In genomic region chr8:107946888-107947287, GRCm38 (mm10) we compare ENCODE assay signal across 19 mouse cellular contexts. TPM values are rescaled to one million over a fixed set of nuclear protein-coding genes. Genes with fewer than 3 reads are reported as not detected.
DNase-seq lines count a peak whose midpoint lies in the region; ATAC-seq and TF ChIP-seq lines count a peak whose summit lies in the region.
"Had no signal": no experiment of that assay in that cellular context is flagged by ENCODE, and none has a peak within 500 bp of the region (broad histone marks: within the 10 kb centered on the region; RNA-seq: fewer than 3 reads in every experiment).

No protein-coding gene starts in this region.

- TF ChIP-seq CTCF in forebrain, postnatal 0 days (IDR thresholded peaks at IDR 0.05; ENCODE audit: low read depth): no peak

- no peaks in the 10 kb centered on the region for H3K36me3 ChIP-seq in forebrain, embryonic 13.5 days (ENCODE audit: poor library complexity, severe bottlenecking)
- H3K36me3 ChIP-seq in forebrain, postnatal 0 days (ENCODE audit: insufficient read depth): no peaks in the 10 kb centered on the region
- no peaks in the 10 kb centered on the region for H3K36me3 ChIP-seq in midbrain, embryonic 13.5 days
- no peaks in the 10 kb centered on the region for H3K36me3 ChIP-seq in midbrain, embryonic 10.5 days
- H3K36me3 ChIP-seq in limb, embryonic 11.5 days (ENCODE audit: control insufficient read depth, insufficient read depth, low read length): no peaks in the 10 kb centered on the region
- no peaks in the 10 kb centered on the region for H3K36me3 ChIP-seq in neural tube, embryonic 14.5 days (ENCODE audit: control insufficient read depth, insufficient read depth, low read length)
- H3K36me3 ChIP-seq: heart, embryonic 10.5 days had no signal

- no peak for ATAC-seq in forebrain, embryonic 13.5 days
- ATAC-seq in forebrain, postnatal 0 days: no peak
- ATAC-seq in midbrain, embryonic 13.5 days: no peak
- no peak for ATAC-seq in limb, embryonic 11.5 days (ENCODE audit: insufficient number of reproducible peaks, low FRiP score, low TSS enrichment, low read depth)
- no peak for ATAC-seq in neural tube, embryonic 14.5 days (ENCODE audit: low read depth)

- no peak for DNase-seq in forebrain, postnatal 0 days
- DNase-seq in midbrain, embryonic 10.5 days (ENCODE audit: low spot score): no peak
- no peak for DNase-seq in limb, embryonic 11.5 days (ENCODE audit: low spot score)
- DNase-seq in adrenal gland, postnatal 10 days: no peak
- DNase-seq in urinary bladder, adult 18-20 months (ENCODE audit: low spot score in 2 of 2): no peak
- DNase-seq: cerebellum, postnatal 25 days; gastrocnemius, postnatal 25 days; heart, postnatal 36 days; kidney, adult 18-20 months; kidney, postnatal 4 days; liver; lung, adult 2 months; spleen, adult 18-20 months; thymus, postnatal 25 days had no signal

- H3K9me3 ChIP-seq in forebrain, embryonic 13.5 days (replicated peaks): no peaks in the 10 kb centered on the region
- no peaks in the 10 kb centered on the region for H3K9me3 ChIP-seq in forebrain, postnatal 0 days (ENCODE audit: low read length)
- H3K9me3 ChIP-seq in midbrain, embryonic 13.5 days: no peaks in the 10 kb centered on the region
- H3K9me3 ChIP-seq in midbrain, embryonic 10.5 days (replicated peaks): no peaks in the 10 kb centered on the region
- no peaks in the 10 kb centered on the region for H3K9me3 ChIP-seq in limb, embryonic 11.5 days (ENCODE audit: control insufficient read depth, low read length)
- H3K9me3 ChIP-seq in neural tube, embryonic 14.5 days (ENCODE audit: control insufficient read depth, low read length): no peaks in the 10 kb centered on the region
- H3K9me3 ChIP-seq: heart, embryonic 10.5 days had no signal

- 54% methylated on average over 5 of the region's 5 CpGs for WGBS in forebrain, embryonic 13.5 days
- 48% methylated on average over 5 of the region's 5 CpGs for WGBS in forebrain, postnatal 0 days
- WGBS in midbrain, embryonic 13.5 days: 65% methylated on average over 5 of the region's 5 CpGs
- WGBS in midbrain, embryonic 10.5 days: 75% methylated on average over 5 of the region's 5 CpGs
- WGBS in limb, embryonic 11.5 days: 68% methylated on average over 5 of the region's 5 CpGs
- 54% methylated on average over 5 of the region's 5 CpGs for WGBS in neural tube, embryonic 14.5 days

- peaks cover 45% of the 10 kb centered on the region for H3K4me1 ChIP-seq in forebrain, embryonic 13.5 days
- H3K4me1 ChIP-seq in forebrain, postnatal 0 days (ENCODE audit: insufficient read depth): peaks cover 10% of the 10 kb centered on the region; the same call in 1 of the 2 replicates
- H3K4me1 ChIP-seq in midbrain, embryonic 13.5 days (replicated peaks): peaks cover 69% of the 10 kb centered on the region
- peaks cover 52% of the 10 kb centered on the region for H3K4me1 ChIP-seq in midbrain, embryonic 10.5 days
- H3K4me1 ChIP-seq in limb, embryonic 11.5 days (ENCODE audit: control insufficient read depth, insufficient read depth, low read length): peaks cover 48% of the 10 kb centered on the region
- peaks cover 15% of the 10 kb centered on the region; the same call in 1 of the 2 replicates for H3K4me1 ChIP-seq in neural tube, embryonic 14.5 days (ENCODE audit: control insufficient read depth, insufficient read depth, low read length)

- H3K27me3 ChIP-seq in forebrain, embryonic 13.5 days: peaks cover 41% of the 10 kb centered on the region
- peaks cover 21% of the 10 kb centered on the region; the same call in 1 of the 2 replicates for H3K27me3 ChIP-seq in forebrain, postnatal 0 days (ENCODE audit: insufficient read depth, low read length)
- H3K27me3 ChIP-seq in midbrain, embryonic 13.5 days: peaks cover 11% of the 10 kb centered on the region; the same call in 1 of the 2 replicates
- H3K27me3 ChIP-seq in midbrain, embryonic 10.5 days (ENCODE audit: low read depth, poor library complexity, severe bottlenecking): peaks cover 56% of the 10 kb centered on the region
- H3K27me3 ChIP-seq in limb, embryonic 11.5 days (ENCODE audit: control insufficient read depth, insufficient read depth, low read length): peaks cover 6% of the 10 kb centered on the region; the same call in 1 of the 2 replicates
- H3K27me3 ChIP-seq in neural tube, embryonic 14.5 days (ENCODE audit: control insufficient read depth, insufficient read depth, low read length): no peaks in the 10 kb centered on the region
- H3K27me3 ChIP-seq: CH12.LX had no signal

- H3K4me3 ChIP-seq in forebrain, embryonic 13.5 days: no peak overlapping the region
- no peak overlapping the region for H3K4me3 ChIP-seq in forebrain, postnatal 0 days (ENCODE audit: low read depth, low read length)
- no peak overlapping the region for H3K4me3 ChIP-seq in midbrain, embryonic 13.5 days (replicated peaks)
- no peak overlapping the region for H3K4me3 ChIP-seq in midbrain, embryonic 10.5 days
- no peak overlapping the region for H3K4me3 ChIP-seq in limb, embryonic 11.5 days (ENCODE audit: low read depth, low read length)
- no peak overlapping the region for H3K4me3 ChIP-seq in neural tube, embryonic 14.5 days (ENCODE audit: low read depth, low read length)
- H3K4me3 ChIP-seq: heart, embryonic 10.5 days had no signal

- H3K9ac ChIP-seq in forebrain, embryonic 13.5 days: no peak overlapping the region
- H3K9ac ChIP-seq in forebrain, postnatal 0 days: no peak overlapping the region
- H3K9ac ChIP-seq in midbrain, embryonic 13.5 days (replicated peaks): no peak overlapping the region
- no peak overlapping the region for H3K9ac ChIP-seq in limb, embryonic 11.5 days (ENCODE audit: low read length)
- 0 out of 2 replicates have a peak overlapping the region, but pooled peaks have one; percentile 22 for H3K9ac ChIP-seq in neural tube, embryonic 14.5 days (replicated peaks; ENCODE audit: low read depth, low read length)

- no peak overlapping the region for H3K4me2 ChIP-seq in forebrain, embryonic 13.5 days
- no peak overlapping the region for H3K4me2 ChIP-seq in forebrain, postnatal 0 days (ENCODE audit: low read depth)
- H3K4me2 ChIP-seq in midbrain, embryonic 13.5 days (replicated peaks): no peak overlapping the region
- no peak overlapping the region for H3K4me2 ChIP-seq in limb, embryonic 11.5 days (ENCODE audit: low read depth, severe bottlenecking)
- no peak overlapping the region for H3K4me2 ChIP-seq in neural tube, embryonic 14.5 days (ENCODE audit: low read depth, low read length)

- 0 out of 2 replicates have a peak overlapping the region, but pooled peaks have one; percentile 31 for H3K27ac ChIP-seq in forebrain, embryonic 13.5 days
- no peak overlapping the region for H3K27ac ChIP-seq in forebrain, postnatal 0 days (ENCODE audit: low read depth, low read length)
- peak overlapping the region; percentile 30; the same call in 1 of the 2 replicates for H3K27ac ChIP-seq in midbrain, embryonic 13.5 days
- no peak overlapping the region for H3K27ac ChIP-seq in midbrain, embryonic 10.5 days (replicated peaks)
- H3K27ac ChIP-seq in limb, embryonic 11.5 days (replicated peaks; ENCODE audit: low read depth, low read length): peak overlapping the region; percentile 12; the same call in 1 of the 2 replicates
- H3K27ac ChIP-seq in neural tube, embryonic 14.5 days (ENCODE audit: low read depth, low read length): peak overlapping the region; percentile 35; the same call in 1 of the 2 replicates
- H3K27ac ChIP-seq: heart, embryonic 10.5 days had no signal

RNA-seq across cellular contexts. Expression of gene Zfhx3, which starts 4.4 kb away (rescaled TPM):
- 21.7 and 22.4 TPM in 2 replicates for polyA plus RNA-seq in forebrain, embryonic 13.5 days (2015; fragmentation: Nextera tagmentation; extraction: Ambion mirVana)
- 7.2 and 13.8 TPM in 2 replicates for total RNA-seq in forebrain, postnatal 0 days (2014; rRNA removed)
- polyA plus RNA-seq in forebrain, postnatal 0 days (2015; fragmentation: Nextera tagmentation; extraction: Ambion mirVana): 3.0 and 9.6 TPM in 2 replicates
- 65.9 and 68.0 TPM in 2 replicates for polyA plus RNA-seq in midbrain, embryonic 13.5 days (2015; fragmentation: Nextera tagmentation; extraction: Ambion mirVana)
- polyA plus RNA-seq in midbrain, embryonic 10.5 days (2016; fragmentation: Nextera tagmentation; extraction: Ambion mirVana): 14.4 and 17.7 TPM in 2 replicates
- 36.4 and 38.8 TPM in 2 replicates for polyA plus RNA-seq in limb, embryonic 11.5 days (2014; fragmentation: Nextera tagmentation; extraction: Ambion mirVana)
- polyA plus RNA-seq in neural tube, embryonic 14.5 days (2014; fragmentation: Nextera tagmentation; extraction: Ambion mirVana): 32.0 and 32.2 TPM in 2 replicates
- total RNA-seq in adrenal gland, postnatal 10 days (2021): 10 to 100 TPM; 25.8 to 31.5 TPM

Comparison
In these comparisons a context has a peak if more than half of its experiments do, and no peak if none do; other contexts are left out.
1. H3K27ac ChIP-seq: peak in forebrain, embryonic 13.5 days (single experiment), midbrain, embryonic 13.5 days (single experiment), limb, embryonic 11.5 days (single experiment) and neural tube, embryonic 14.5 days (single experiment); none in forebrain, postnatal 0 days (single experiment) and midbrain, embryonic 10.5 days (single experiment).